Mouse (Mus musculus) hindbrain, embryonic 14.5 days (tissue): ENCODE data around the gene Dhx33. TPM values are rescaled to one million over a fixed set of nuclear protein-coding genes. Genes with fewer than 3 reads are reported as not detected.

Experiments used
- ATAC-seq: fragments of 200-750 bp; cut with Nextera tagmentation; 2 replicates; pipeline ENCODE4 v1.8.0; 2017; ENCODE audit warnings: moderate number of reproducible peaks, mild to moderate bottlenecking, moderate TSS enrichment, moderate library complexity; ENCODE audit not compliant: low FRiP score
- DNase-seq: peaks from one replicate; pipeline ENCODE4 v3.0.0-alpha.2; 2015; ENCODE audit warnings: low spot score
- H3K27ac ChIP-seq: fragments of 300-500 bp; sonication (generic); 2 replicates; pipeline ENCODE4 v1.5.1; 2014; ENCODE audit warnings: mild to moderate bottlenecking, moderate library complexity
- H3K27me3 ChIP-seq: fragments of 300-500 bp; sonication (generic); 2 replicates; pipeline ENCODE4 v1.6.1; 2014; ENCODE audit warnings: mild to moderate bottlenecking, low read length, mixed read lengths; ENCODE audit not compliant: control insufficient read depth, insufficient read depth
- H3K36me3 ChIP-seq: fragments of 300-500 bp; sonication (generic); replicated peaks from 2 replicates; pipeline ENCODE4 v1.6.1; 2014; ENCODE audit not compliant: control insufficient read depth, insufficient read depth
- H3K4me1 ChIP-seq: fragments of 300-500 bp; sonication (generic); replicated peaks from 2 replicates; pipeline ENCODE4 v1.6.1; 2014; ENCODE audit warnings: antibody characterized with exemption, low read length, mixed read lengths; ENCODE audit not compliant: control insufficient read depth, insufficient read depth
- H3K4me2 ChIP-seq: fragments of 300-500 bp; sonication (generic); replicated peaks from 2 replicates; pipeline ENCODE4 v1.6.1; 2014; ENCODE audit warnings: mild to moderate bottlenecking, moderate library complexity
- H3K4me3 ChIP-seq: fragments of 300-500 bp; sonication (generic); replicated peaks from 2 replicates; pipeline ENCODE4 v1.5.1; 2014; ENCODE audit warnings: mild to moderate bottlenecking, low read length
- H3K9ac ChIP-seq: fragments of 300-500 bp; sonication (generic); 2 replicates; pipeline ENCODE4 v1.6.1; 2014
- H3K9me3 ChIP-seq: fragments of 300-500 bp; sonication (generic); 2 replicates; pipeline ENCODE4 v1.6.1; 2016; ENCODE audit warnings: low read length; ENCODE audit not compliant: control insufficient read depth
- WGBS: fragments of 180-500 bp; shearing (Covaris S2); extraction: QIAGEN DNeasy Blood & Tissue Kit; methylation state at CpG from one replicate; pipeline ENCODE4 v1.1.7; 2014; 5-methylcytosine and 5-hydroxymethylcytosine counted together
- polyA plus RNA-seq: library from polyadenylated mRNA; unstranded; fragments of >200 nt; fragmentation: Nextera tagmentation; extraction: Ambion mirVana; gene quantifications from 2 replicates; pipeline ENCODE4 v1.2.1, GENCODE M21; 2014

Gene Dhx33
- polyA plus RNA-seq, 1 experiment from 2014 or later, result 15.7 TPM

GRCm38 (mm10) chr11:70972586-70972985, 31.7 kb downstream of the Dhx33 start:
- ATAC-seq (no peak), DNase-seq (no peak)
- H3K9ac ChIP-seq, result no peak overlapping the region
- H3K36me3 ChIP-seq, result peaks cover 48% of the 10 kb centered on the region
- no peaks in the 10 kb centered on the region for H3K9me3 ChIP-seq
- no peak overlapping the region for H3K27ac ChIP-seq
- no peak overlapping the region for H3K4me3 ChIP-seq
- peaks cover 12% of the 10 kb centered on the region for H3K4me1 ChIP-seq
- no peaks in the 10 kb centered on the region for H3K27me3 ChIP-seq
- H3K4me2 ChIP-seq, result no peak overlapping the region
- 67% methylated on average over 1 of the region's 1 CpGs for WGBS

DNA sequence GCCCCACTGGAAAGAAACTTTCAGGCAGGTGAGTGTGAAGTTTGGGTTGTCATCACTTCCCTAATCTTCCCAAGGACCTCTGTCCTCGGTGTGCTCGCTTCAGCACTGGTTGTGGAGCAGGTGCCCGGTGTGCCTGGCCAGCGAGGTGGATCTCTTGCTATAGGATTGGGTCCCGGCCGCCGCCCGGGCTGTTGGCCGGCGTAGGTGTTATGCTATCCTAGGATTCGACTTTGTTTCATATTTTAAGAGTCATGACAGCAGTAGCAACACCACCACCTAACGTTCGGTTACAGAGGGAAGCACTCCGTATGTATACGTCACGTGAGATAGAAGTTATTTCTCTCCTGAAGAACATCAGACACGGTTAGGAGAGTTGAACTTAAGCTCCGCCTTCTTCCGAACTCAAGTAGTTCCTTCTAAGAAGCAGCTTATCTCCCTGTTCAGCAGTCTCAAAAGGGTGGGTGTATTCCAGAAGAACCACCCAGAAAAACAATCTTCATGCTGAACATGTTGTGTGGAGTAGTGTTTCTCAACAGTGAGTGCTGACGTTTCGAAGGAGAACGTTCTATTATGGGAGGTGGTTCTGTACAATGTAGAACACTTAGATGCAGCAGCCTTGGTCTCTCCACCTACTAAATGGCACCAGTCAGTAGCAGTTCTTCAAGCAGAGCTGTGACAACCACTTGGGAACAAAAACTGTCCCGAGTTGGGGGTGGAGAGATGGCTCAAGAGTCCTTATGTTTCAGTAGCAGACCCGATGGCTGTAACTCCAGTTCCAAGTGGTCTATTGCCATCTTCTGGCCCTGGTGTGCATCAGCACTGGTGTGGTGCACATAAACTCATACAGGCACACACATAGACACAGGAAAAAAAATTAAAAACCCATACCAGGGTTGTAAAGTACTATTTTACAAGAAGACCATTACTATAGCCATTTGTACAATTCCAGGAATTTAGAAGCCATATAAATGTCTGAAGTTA, 33.4 kb downstream of the Dhx33 start:
- peaks cover 12% of the 10 kb centered on the region for H3K4me1 ChIP-seq
- peaks cover 42% of the 10 kb centered on the region for H3K36me3 ChIP-seq
- ATAC-seq (peak; percentile 44; the same call in 1 of the 2 replicates), DNase-seq (peak; percentile 36)
- H3K9ac ChIP-seq, result peak overlapping the region; percentile 87
- peak overlapping the region; percentile 83 for H3K4me2 ChIP-seq
- H3K4me3 ChIP-seq, result peak overlapping the region; percentile 80
- H3K27ac ChIP-seq, result peak overlapping the region; percentile 87
- H3K27me3 ChIP-seq, result no peaks in the 10 kb centered on the region
- WGBS, result 17% methylated on average over 24 of the region's 24 CpGs
- H3K9me3 ChIP-seq, result no peaks in the 10 kb centered on the region

DNA sequence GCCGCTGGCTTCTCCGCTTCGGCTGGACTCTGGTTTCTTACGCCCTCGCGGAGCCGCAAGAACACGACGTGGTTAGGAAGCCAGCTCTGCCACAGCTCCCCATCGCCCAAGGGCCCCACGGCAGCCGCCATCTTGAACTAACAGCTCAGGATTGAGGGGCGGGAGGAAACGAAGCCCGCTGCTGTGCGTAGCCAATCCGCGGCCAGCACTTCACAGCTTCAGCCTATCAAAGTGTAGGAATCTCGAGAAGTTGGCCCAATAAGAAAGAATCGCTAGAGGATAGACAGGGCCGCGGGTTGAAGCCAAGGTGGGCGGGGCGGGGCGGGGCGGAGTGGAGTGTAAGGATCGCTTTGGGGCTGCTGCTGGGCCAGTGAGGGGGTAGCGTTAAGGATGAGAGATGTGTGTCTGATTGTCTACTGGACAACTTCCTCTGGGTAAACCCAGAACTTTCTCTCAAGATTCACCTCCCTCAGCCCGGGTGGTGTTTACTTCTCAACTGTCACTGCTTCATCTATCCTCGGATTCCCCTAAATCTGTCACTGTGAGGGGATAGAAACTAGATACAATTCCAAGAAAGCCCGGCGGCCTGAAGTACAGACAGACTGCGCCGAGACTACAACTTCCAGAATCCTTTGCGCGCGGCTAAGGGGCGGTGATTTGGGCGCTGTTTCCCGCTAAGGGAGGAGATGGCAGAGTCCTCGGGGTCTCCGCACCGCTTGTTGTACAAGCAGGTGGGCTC, 34.2 kb downstream of the Dhx33 start, which contains the start of the genes Nup88 and Rpain:
Nup88 (minus strand) TSS at position 153 of the 739 bp plus-strand sequence.
Rpain (plus strand) TSS at position 393 of the 739 bp plus-strand sequence.
- peak; percentile 98 for ATAC-seq
- WGBS, result 0% methylated on average over 43 of the region's 43 CpGs
- peak; percentile 94 for DNase-seq
- Histone ChIP-seq H3K9ac (peak within 1 kb of the TSS; percentile 87), H3K9me3 (no peaks in the 10 kb centered on the region), H3K36me3 (peaks cover 42% of the 10 kb centered on the region), H3K27me3 (no peaks in the 10 kb centered on the region), H3K4me3 (peak within 1 kb of the TSS; percentile 80), H3K4me2 (peak within 1 kb of the TSS; percentile 87), H3K4me1 (peaks cover 12% of the 10 kb centered on the region), H3K27ac (peak within 1 kb of the TSS; percentile 91)

GRCm38 (mm10) chr11:70969271-70969794, 34.9 kb downstream of the Dhx33 start:
- under 1% methylated on average over 25 of the region's 25 CpGs for whole genome bisulfite sequencing
- Histone ChIP-seq H3K4me2 (peak overlapping the region; percentile 87), H3K9me3 (no peaks in the 10 kb centered on the region), H3K27me3 (no peaks in the 10 kb centered on the region), H3K4me1 (peaks cover 12% of the 10 kb centered on the region), H3K36me3 (peaks cover 42% of the 10 kb centered on the region), H3K9ac (peak overlapping the region; percentile 87), H3K27ac (peak overlapping the region; percentile 91), H3K4me3 (peak overlapping the region; percentile 80)
- peak; percentile 29 for DNase-seq
- ATAC-seq, result peak; percentile 7; the same call in 1 of the 2 replicates

GRCm38 (mm10) chr11:70964222-70964907, 39.9 kb downstream of the Dhx33 start:
- H3K36me3 ChIP-seq, result peaks cover 77% of the 10 kb centered on the region

DNA sequence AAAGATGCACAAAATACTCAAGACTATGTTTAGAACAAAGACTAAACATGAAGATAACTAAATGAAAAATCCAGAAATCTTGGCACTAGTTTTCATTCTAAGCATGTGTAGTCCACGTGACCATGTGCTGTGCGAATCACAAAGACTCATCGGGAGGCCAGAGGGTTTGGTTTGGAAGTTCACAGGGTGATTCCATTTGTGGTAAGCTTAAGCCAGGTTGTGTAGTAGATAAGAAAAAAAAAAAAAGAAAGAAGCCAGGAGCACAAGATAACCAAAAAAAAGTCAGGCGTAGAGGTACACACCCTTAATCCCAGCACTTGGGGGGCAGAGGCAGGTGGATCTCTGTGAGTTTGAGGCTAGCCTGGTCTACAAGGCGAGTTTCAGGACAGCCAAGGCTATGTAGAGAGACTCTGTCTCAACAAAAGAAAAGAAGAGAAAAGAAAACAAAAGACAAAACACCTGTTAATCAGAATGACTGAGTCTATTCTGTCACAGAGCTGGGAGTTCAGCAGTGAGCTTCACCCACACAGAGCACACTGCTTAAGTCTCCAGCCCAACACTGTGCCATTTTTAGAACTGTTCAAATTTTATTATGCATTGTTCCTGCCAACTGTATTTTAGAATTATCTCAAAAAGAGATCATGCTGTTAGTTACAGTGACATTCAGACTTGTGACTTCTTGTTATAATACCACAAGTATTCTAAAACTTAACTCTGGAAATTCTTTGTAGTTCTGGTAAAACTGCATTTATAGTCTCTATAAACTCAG, 43.3 kb downstream of the Dhx33 start:
- no peak overlapping the region for H3K9ac ChIP-seq
- no peak for ATAC-seq
- H3K4me2 ChIP-seq, result no peak overlapping the region
- H3K9me3 ChIP-seq, result no peaks in the 10 kb centered on the region
- no peaks in the 10 kb centered on the region for H3K4me1 ChIP-seq
- H3K4me3 ChIP-seq, result no peak overlapping the region
- no peak for DNase-seq
- H3K27ac ChIP-seq, result no peak overlapping the region
- WGBS, result 96% methylated on average over 5 of the region's 5 CpGs
- no peaks in the 10 kb centered on the region for H3K27me3 ChIP-seq
- peaks cover 97% of the 10 kb centered on the region for H3K36me3 ChIP-seq

More at GRCm38 (mm10) chr11:70964222-70964907, 39.9 kb downstream of the Dhx33 start:
- Histone ChIP-seq H3K4me3 (no peak overlapping the region), H3K27ac (no peak overlapping the region), H3K9me3 (no peaks in the 10 kb centered on the region), H3K4me1 (peaks cover 8% of the 10 kb centered on the region), H3K27me3 (no peaks in the 10 kb centered on the region), H3K4me2 (no peak overlapping the region), H3K9ac (no peak overlapping the region)
- DNase-seq (no peak), ATAC-seq (no peak)
- 78% methylated on average over 4 of the region's 4 CpGs for WGBS

- Histone ChIP-seq H3K9ac (no peak overlapping the region), H3K4me1 (no peaks in the 10 kb centered on the region), H3K27ac (no peak overlapping the region), H3K4me3 (no peak overlapping the region), H3K27me3 (no peaks in the 10 kb centered on the region), H3K36me3 (peaks cover 97% of the 10 kb centered on the region), H3K4me2 (no peak overlapping the region), H3K9me3 (no peaks in the 10 kb centered on the region)
- 89% methylated on average over 4 of the region's 4 CpGs for WGBS
- ATAC-seq (no peak), DNase-seq (no peak)
Observed at GRCm38 (mm10) chr11:70954711-70955110, 49.5 kb downstream of the Dhx33 start.
